Mouse (Mus musculus) heart, embryonic 12.5 days (tissue): ENCODE measurements at regions not wholly inside any gene's neighbourhood (a gene's known extent, or its start where the extent isn't known, plus 50 kb on each side); places are given as distances from the start of the nearest gene placed in this dataset.
"Not testable (repeated sequence)": the region's sequence is repeated elsewhere in the genome, so short reads cannot be mapped to it uniquely, and the experiment has no call there.

ENCODE experiments used
- ATAC-seq: fragments of 200-750 bp; cut with Nextera tagmentation; 2 replicates; pipeline ENCODE4 v1.8.0; 2017; ENCODE audit warnings: moderate TSS enrichment, moderate library complexity; ENCODE audit not compliant: insufficient number of reproducible peaks, low FRiP score
- H3K27ac ChIP-seq: fragments of 300-500 bp; sonication (generic); 2 replicates; pipeline ENCODE4 v1.5.1; 2016; ENCODE audit warnings: mild to moderate bottlenecking, moderate library complexity; ENCODE audit not compliant: poor library complexity, severe bottlenecking
- H3K27me3 ChIP-seq: fragments of 300-500 bp; sonication (generic); replicated peaks from 2 replicates; pipeline ENCODE4 v1.6.1; 2016; ENCODE audit warnings: mild to moderate bottlenecking, moderate library complexity
- H3K36me3 ChIP-seq: fragments of 300-500 bp; sonication (generic); 2 replicates; pipeline ENCODE4 v1.6.1; 2016; ENCODE audit warnings: mild to moderate bottlenecking, moderate library complexity
- H3K4me1 ChIP-seq: fragments of 300-500 bp; sonication (generic); replicated peaks from 2 replicates; pipeline ENCODE4 v1.6.1; 2016; ENCODE audit warnings: mild to moderate bottlenecking
- H3K4me2 ChIP-seq: fragments of 300-500 bp; sonication (generic); 2 replicates; pipeline ENCODE4 v1.6.1; 2016; ENCODE audit warnings: mild to moderate bottlenecking, moderate library complexity
- H3K4me3 ChIP-seq: fragments of 300-500 bp; sonication (generic); 2 replicates; pipeline ENCODE4 v1.5.1; 2016; ENCODE audit warnings: mild to moderate bottlenecking
- H3K9ac ChIP-seq: fragments of 300-500 bp; sonication (generic); 2 replicates; pipeline ENCODE4 v1.6.1; 2016; ENCODE audit warnings: mild to moderate bottlenecking, moderate library complexity
- H3K9me3 ChIP-seq: fragments of 300-500 bp; sonication (generic); replicated peaks from 2 replicates; pipeline ENCODE4 v1.6.1; 2016; ENCODE audit warnings: mild to moderate bottlenecking, moderate library complexity
- WGBS: fragments of 180-500 bp; shearing (Covaris S2); methylation state at CpG from one replicate; pipeline ENCODE4 v1.1.7; 2016; 5-methylcytosine and 5-hydroxymethylcytosine counted together

DNA sequence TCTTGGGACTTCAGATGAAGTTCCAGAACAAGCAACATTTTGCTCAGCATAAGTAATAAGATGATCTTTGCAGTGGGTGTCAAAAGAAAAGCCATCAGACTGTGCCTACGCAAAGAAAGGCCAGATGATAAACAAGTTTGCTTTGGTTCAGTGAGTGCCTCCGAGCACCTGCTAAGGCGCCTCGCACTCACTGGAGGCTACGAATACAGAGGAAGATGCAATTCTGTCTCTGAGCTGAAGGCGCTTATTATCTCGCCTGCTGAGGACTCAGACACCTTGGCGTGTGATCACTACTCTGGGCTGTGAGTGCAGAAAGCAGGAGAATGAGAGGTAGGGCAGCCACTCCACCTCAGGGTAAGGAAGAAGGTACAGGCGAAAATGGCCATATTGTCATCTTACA is 82.7 kb upstream of the Dyrk2 start:
- no peaks in the 10 kb centered on the region for H3K36me3 ChIP-seq
- WGBS = 89% methylated on average over 9 of the region's 9 CpGs
- ATAC-seq = no peak
- H3K27me3 ChIP-seq = peaks cover 22% of the 10 kb centered on the region
- no peaks in the 10 kb centered on the region for H3K9me3 ChIP-seq
- H3K4me1 ChIP-seq = peaks cover 11% of the 10 kb centered on the region; the same call in 1 of the 2 replicates
- H3K9ac ChIP-seq = no peak overlapping the region
- H3K4me2 ChIP-seq = no peak overlapping the region
- no peak overlapping the region for H3K4me3 ChIP-seq
- H3K27ac ChIP-seq = no peak overlapping the region

DNA sequence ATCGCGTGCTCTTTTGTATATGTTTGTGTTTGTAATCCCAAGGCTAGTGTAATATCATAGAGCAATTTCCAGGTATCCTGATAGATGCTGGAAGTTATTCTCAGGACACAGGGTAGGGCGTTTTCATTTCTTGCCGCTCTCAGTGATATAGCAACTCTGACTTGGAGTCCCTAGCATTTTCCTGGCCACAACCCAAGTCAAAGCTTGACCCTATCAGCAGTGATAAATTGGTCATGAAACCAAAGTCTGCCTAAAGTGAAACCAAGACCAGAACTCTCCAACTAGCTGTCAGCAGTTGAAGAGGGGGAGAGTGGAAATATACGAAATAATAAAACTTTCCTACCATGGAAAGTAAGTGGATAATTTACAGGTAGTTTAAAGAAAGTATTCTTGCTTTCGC is 77.7 kb upstream of the Dyrk2 start:
- Histone ChIP-seq H3K27ac (no peak overlapping the region), H3K4me2 (no peak overlapping the region)

DNA sequence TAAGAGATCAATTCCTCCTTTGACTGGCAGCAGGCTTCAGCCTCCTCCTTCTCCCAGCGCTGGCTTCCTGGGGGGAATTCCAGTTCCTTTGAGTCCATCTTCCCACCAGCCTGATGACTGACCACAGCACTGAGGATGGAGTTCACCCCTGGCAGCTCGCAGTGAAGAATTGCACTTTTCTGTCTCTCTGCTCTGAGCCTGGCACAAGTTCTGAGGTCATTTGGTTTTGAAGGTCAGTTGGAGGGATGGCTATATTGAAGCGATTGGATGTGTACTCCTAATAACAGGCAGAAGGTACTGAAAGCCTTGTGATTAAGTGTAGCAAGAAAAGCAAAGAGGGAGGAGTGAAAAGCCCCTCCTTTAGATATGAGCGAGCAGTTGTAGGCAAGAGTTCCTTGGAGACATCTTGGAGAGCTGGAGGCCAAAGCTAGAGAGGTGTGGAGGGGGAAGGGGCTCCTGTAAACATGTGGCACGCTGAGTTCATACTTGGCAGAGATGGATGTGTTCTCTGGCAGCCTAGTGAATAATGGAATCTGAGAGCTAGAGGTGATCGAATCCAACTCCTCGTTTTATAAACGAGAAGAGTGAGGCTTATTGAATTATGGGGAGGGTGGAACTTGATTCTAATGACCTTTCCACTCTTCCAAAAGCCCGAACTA is 77.1 kb upstream of the Dyrk2 start:
- no peak overlapping the region for H3K27ac ChIP-seq
- H3K27me3 ChIP-seq = peaks cover 11% of the 10 kb centered on the region; the same call in 1 of the 2 replicates
- H3K4me3 ChIP-seq = no peak overlapping the region
- no peak overlapping the region for H3K9ac ChIP-seq
- peak; percentile 29; the same call in 1 of the 2 replicates for ATAC-seq
- H3K9me3 ChIP-seq = no peaks in the 10 kb centered on the region
- H3K4me2 ChIP-seq = no peak overlapping the region
- WGBS = 59% methylated on average over 9 of the region's 9 CpGs
- no peaks in the 10 kb centered on the region for H3K36me3 ChIP-seq
- H3K4me1 ChIP-seq = peaks cover 10% of the 10 kb centered on the region

More for the DNA sequence above, 77.7 kb upstream of the Dyrk2 start:
- Histone ChIP-seq H3K9me3 (no peaks in the 10 kb centered on the region), H3K27me3 (peaks cover 11% of the 10 kb centered on the region; the same call in 1 of the 2 replicates), H3K4me1 (peaks cover 10% of the 10 kb centered on the region), H3K9ac (no peak overlapping the region), H3K4me3 (no peak overlapping the region), H3K36me3 (no peaks in the 10 kb centered on the region)
- ATAC-seq = no peak
- WGBS = 61% methylated on average over 6 of the region's 6 CpGs

DNA sequence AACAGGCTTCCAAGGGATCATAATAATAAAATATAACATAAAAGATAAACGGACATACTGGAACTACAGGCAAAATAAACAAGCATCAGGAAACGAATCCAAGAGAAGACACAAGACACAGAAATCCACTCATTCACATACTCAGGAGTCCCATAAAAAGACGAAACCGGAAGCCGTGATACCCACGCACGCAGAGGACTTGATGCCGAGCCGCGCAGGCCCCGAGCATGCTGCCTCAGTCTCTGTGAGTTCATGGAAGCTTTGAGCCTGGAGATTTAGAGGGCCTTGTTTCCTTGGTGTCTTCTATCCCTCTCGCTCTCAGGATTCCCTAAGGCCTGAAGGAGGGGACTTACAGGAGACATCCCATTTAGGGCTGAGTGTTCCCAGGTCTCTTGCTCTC is 57.3 kb upstream of the Dyrk2 start:
- WGBS = 88% methylated on average over 12 of the region's 12 CpGs
- peaks cover 5% of the 10 kb centered on the region for H3K4me1 ChIP-seq
- ATAC-seq = no peak
- H3K27me3 ChIP-seq = 0 out of 2 replicates have a peak, but pooled peaks cover 3% of the 10 kb centered on the region
- H3K4me3 ChIP-seq = no peak overlapping the region
- H3K9ac ChIP-seq = no peak overlapping the region
- no peak overlapping the region for H3K4me2 ChIP-seq
- peaks cover 9% of the 10 kb centered on the region; the same call in 1 of the 2 replicates for H3K9me3 ChIP-seq
- no peaks in the 10 kb centered on the region for H3K36me3 ChIP-seq
- no peak overlapping the region for H3K27ac ChIP-seq

DNA sequence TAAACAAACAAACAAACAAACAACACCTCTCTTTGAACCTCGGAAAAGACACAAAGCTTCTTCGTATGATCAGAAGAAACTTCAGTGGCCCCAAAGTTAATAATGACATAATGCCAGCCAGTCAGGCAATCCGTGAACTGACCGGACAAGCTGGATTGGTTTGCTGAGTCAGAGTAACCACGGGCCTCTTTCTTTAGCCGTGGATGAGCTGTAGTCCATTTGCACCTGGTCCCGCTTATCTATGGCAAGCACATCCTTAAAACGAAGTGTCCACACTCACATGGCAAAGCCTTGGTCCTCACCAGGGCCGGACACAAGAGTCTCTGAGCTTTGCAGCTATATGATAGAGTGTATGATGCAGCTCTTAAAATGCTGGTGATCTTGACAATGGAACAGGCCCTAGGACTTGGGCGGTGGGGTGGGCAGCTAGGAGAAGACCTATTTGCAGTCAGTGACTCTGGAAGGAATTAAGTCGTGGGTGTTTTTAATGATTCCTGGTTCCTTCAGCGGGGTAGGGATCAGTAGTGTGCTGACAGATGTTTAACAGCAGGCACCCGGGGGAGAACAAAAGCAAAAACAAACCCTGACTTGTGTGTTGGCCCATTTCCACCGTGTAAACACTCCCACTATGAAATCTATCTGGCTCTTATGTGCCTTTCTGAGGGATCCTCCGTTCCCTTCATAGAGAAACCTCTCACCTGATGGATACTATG is 53.6 kb upstream of the Dyrk2 start:
- 0 out of 2 replicates have a peak, but pooled peaks have one; percentile 9 for ATAC-seq
- Histone ChIP-seq H3K9ac (no peak overlapping the region), H3K4me1 (peaks cover 5% of the 10 kb centered on the region), H3K36me3 (no peaks in the 10 kb centered on the region), H3K9me3 (no peaks in the 10 kb centered on the region), H3K27ac (no peak overlapping the region), H3K4me3 (no peak overlapping the region), H3K4me2 (no peak overlapping the region), H3K27me3 (0 out of 2 replicates have a peak, but pooled peaks cover 3% of the 10 kb centered on the region)
- 44% methylated on average over 15 of the region's 15 CpGs for whole genome bisulfite sequencing

DNA sequence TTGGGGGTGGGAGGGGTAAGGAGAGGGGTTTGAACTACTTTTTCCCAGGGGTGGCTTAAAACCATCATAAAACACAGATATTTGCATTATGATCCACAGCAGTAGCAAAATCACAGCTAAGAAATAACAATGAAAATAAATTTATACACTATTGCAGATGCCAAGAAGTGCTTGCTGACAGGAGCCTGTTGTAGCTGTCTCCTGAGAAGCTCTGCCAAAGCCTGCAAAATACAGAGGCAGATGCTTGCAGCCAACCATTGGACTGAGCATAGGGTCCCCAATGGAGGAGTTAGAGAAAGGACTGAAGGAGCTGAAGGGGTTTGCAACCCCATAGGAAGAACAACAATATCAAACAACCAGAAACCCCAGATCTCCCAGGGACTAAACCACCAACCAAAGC is 52.1 kb upstream of the Dyrk2 start:
- not testable (repeated sequence) for H3K27ac ChIP-seq, H3K27me3 ChIP-seq, H3K4me2 ChIP-seq, H3K36me3 ChIP-seq, H3K9me3 ChIP-seq, H3K4me1 ChIP-seq, ATAC-seq, H3K9ac ChIP-seq, H3K4me3 ChIP-seq
